Mouse (Mus musculus) G1E (cell line): ENCODE data around the gene Wdsub1. TPM values are rescaled to one million over a fixed set of nuclear protein-coding genes. Genes with fewer than 3 reads are reported as not detected.
A peak's percentile ranks its signal among the peaks of the same experiment; 100 is the strongest.

Experiments used
- ATAC-seq: 2 replicates; pipeline ENCODE4 v1.8.0; 2016; ENCODE audit warnings: mild to moderate bottlenecking; ENCODE audit not compliant: insufficient number of reproducible peaks, poor library complexity, low FRiP score, severe bottlenecking; ENCODE audit errors: extremely low read depth
- DNase-seq: peaks from one replicate; pipeline ENCODE4 v3.0.0; 2012; ENCODE audit warnings: low spot score
- H3K27me3 ChIP-seq: 2 replicates; pipeline ENCODE4 v1.6.1; 2012; ENCODE audit warnings: mild to moderate bottlenecking, low read length, inconsistent platforms; ENCODE audit not compliant: insufficient read depth
- H3K36me3 ChIP-seq: replicated peaks from 2 replicates; pipeline ENCODE3; 2012; ENCODE audit warnings: mild to moderate bottlenecking, inconsistent platforms
- H3K4me1 ChIP-seq: 2 replicates; pipeline ENCODE4 v1.6.1; 2012; ENCODE audit warnings: low read depth, low read length, inconsistent platforms, mixed read lengths; ENCODE audit not compliant: insufficient read depth
- H3K4me3 ChIP-seq: 2 replicates; pipeline ENCODE4 v1.5.1; 2012; ENCODE audit warnings: low read depth, mild to moderate bottlenecking, inconsistent platforms, low read length, moderate library complexity, mixed read lengths
- H3K9me3 ChIP-seq: replicated peaks from 2 replicates; pipeline ENCODE4 v1.6.1; 2012; ENCODE audit warnings: inconsistent platforms
- CTCF ChIP-seq: IDR thresholded peaks from 2 replicates; pipeline ENCODE4 v1.5.1; 2012; ENCODE audit warnings: low read depth, low read length, inconsistent platforms, mixed read lengths
- GATA1 ChIP-seq: IDR thresholded peaks from 2 replicates; pipeline ENCODE4 v1.6.1; 2012; ENCODE audit warnings: borderline replicate concordance, low read length, inconsistent platforms, mixed read lengths
- GATA2 ChIP-seq: IDR thresholded peaks from 2 replicates; pipeline ENCODE4 v1.6.1; 2012; ENCODE audit warnings: low read depth, low read length, inconsistent platforms, borderline replicate concordance
- POLR2AphosphoS5 ChIP-seq: IDR thresholded peaks from 2 replicates; pipeline ENCODE4 v1.6.1; 2012; ENCODE audit warnings: low read depth, low read length, inconsistent platforms; ENCODE audit not compliant: insufficient replicate concordance
- TAL1 ChIP-seq: conservative IDR thresholded peaks from 2 replicates; pipeline ENCODE4 v1.6.1; 2012; ENCODE audit warnings: low read depth, low read length, inconsistent platforms, mixed read lengths
- polyA plus RNA-seq: library from polyadenylated mRNA; stranded (reverse); fragments of >175 nt; gene quantifications from 2 replicates; pipeline ENCODE4 v1.2.3, GENCODE M21; 2012
- total RNA-seq, 2 experiments: library from RNA; stranded (forward) in 1 of 2; stranded (reverse) in 1 of 2; fragments of 200-1000 nt in 1 of 2; fragments of >200 nt in 1 of 2; fragmentation: Nextera tagmentation in 1 of 2; gene quantifications; 2 replicates each; pipeline ENCODE4 v1.2.3; 2014 to 2017

The Wdsub1 gene
- total and polyA plus RNA-seq, 3 experiments: 9.9 to 16.1 (median 13.7) TPM

GRCm38 (mm10) chr2:59843848-59844247, 38.5 kb downstream of the Wdsub1 start:
- Histone ChIP-seq H3K27me3 (peaks cover 20% of the 10 kb centered on the region), H3K4me1 (peaks cover 11% of the 10 kb centered on the region), H3K9me3 (no peaks in the 10 kb centered on the region), H3K4me3 (no peak overlapping the region), H3K36me3 (no peaks in the 10 kb centered on the region)
- no peak for TF ChIP-seq GATA2
- TF ChIP-seq CTCF: no peak
- TF ChIP-seq GATA1: no peak
- no peak for TF ChIP-seq POLR2AphosphoS5
- TF ChIP-seq TAL1: no peak
- DNase-seq (no peak), ATAC-seq (no peak)

DNA sequence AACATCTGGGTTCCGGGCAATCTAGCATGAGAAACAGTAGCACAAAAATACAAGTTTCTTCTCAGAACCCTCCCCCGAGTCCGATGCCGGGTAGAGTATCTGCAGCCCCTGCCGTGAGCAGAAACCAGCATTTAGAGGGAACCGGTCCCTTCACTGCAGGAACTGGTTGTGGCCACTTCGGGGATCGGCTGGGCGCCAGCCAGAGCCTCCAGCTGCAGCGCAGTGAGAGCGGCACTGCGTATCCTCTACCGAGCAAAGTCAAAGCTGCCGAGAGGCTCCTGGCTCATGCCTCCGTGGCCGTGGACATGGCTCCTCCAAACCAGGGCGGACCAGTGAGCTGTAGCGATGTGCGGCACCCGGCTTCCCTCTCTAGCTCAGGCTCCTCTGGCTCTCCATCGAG, 39.2 kb downstream of the Wdsub1 start:
- ATAC-seq: no peak

GRCm38 (mm10) chr2:59842556-59843008, 39.8 kb downstream of the Wdsub1 start:
- H3K36me3 ChIP-seq: no peaks in the 10 kb centered on the region

More for the DNA sequence above, 39.2 kb downstream of the Wdsub1 start:
- TF ChIP-seq TAL1: no peak
- TF ChIP-seq POLR2AphosphoS5: no peak
- TF ChIP-seq GATA2: no peak
- TF ChIP-seq GATA1: no peak
- TF ChIP-seq CTCF: no peak
- peaks cover 20% of the 10 kb centered on the region for H3K27me3 ChIP-seq
- no peaks in the 10 kb centered on the region for H3K36me3 ChIP-seq
- H3K9me3 ChIP-seq: no peaks in the 10 kb centered on the region
- no peak overlapping the region for H3K4me3 ChIP-seq
- peaks cover 11% of the 10 kb centered on the region for H3K4me1 ChIP-seq
- no peak for DNase-seq

GRCm38 (mm10) chr2:59841944-59842343, 40.4 kb downstream of the Wdsub1 start:
- no peaks in the 10 kb centered on the region for H3K36me3 ChIP-seq
- no peak for TF ChIP-seq GATA2
- no peak for TF ChIP-seq POLR2AphosphoS5
- TF ChIP-seq TAL1: no peak
- no peak for TF ChIP-seq GATA1
- no peak for TF ChIP-seq CTCF
- no peaks in the 10 kb centered on the region; the same call in 1 of the 2 replicates for H3K9me3 ChIP-seq
- DNase-seq (no peak), ATAC-seq (no peak)
- peaks cover 11% of the 10 kb centered on the region for H3K4me1 ChIP-seq
- H3K4me3 ChIP-seq: no peak overlapping the region
- H3K27me3 ChIP-seq: peaks cover 23% of the 10 kb centered on the region

More at GRCm38 (mm10) chr2:59842556-59843008, 39.8 kb downstream of the Wdsub1 start:
- ATAC-seq (no peak), DNase-seq (no peak)
- peaks cover 19% of the 10 kb centered on the region for H3K27me3 ChIP-seq
- H3K9me3 ChIP-seq: no peaks in the 10 kb centered on the region; the same call in 1 of the 2 replicates
- no peak overlapping the region for H3K4me3 ChIP-seq
- peaks cover 11% of the 10 kb centered on the region for H3K4me1 ChIP-seq
- TF ChIP-seq POLR2AphosphoS5: no peak
- TF ChIP-seq CTCF: no peak
- TF ChIP-seq TAL1: no peak
- no peak for TF ChIP-seq GATA2
- no peak for TF ChIP-seq GATA1

GRCm38 (mm10) chr2:59841189-59841939, 41.0 kb downstream of the Wdsub1 start:
- Histone ChIP-seq H3K27me3 (peaks cover 26% of the 10 kb centered on the region), H3K4me1 (peaks cover 11% of the 10 kb centered on the region), H3K9me3 (no peaks in the 10 kb centered on the region; the same call in 1 of the 2 replicates), H3K36me3 (no peaks in the 10 kb centered on the region), H3K4me3 (no peak overlapping the region)
- ATAC-seq (peak; percentile 49), DNase-seq (peak; percentile 33)
- no peak for TF ChIP-seq GATA2
- TF ChIP-seq TAL1: no peak
- no peak for TF ChIP-seq POLR2AphosphoS5
- no peak for TF ChIP-seq GATA1
- TF ChIP-seq CTCF: no peak

GRCm38 (mm10) chr2:59840191-59840590, 42.2 kb downstream of the Wdsub1 start:
- TF ChIP-seq POLR2AphosphoS5: no peak
- TF ChIP-seq CTCF: no peak
- no peak for TF ChIP-seq GATA1
- no peak for TF ChIP-seq TAL1
- TF ChIP-seq GATA2: no peak
- H3K9me3 ChIP-seq: no peaks in the 10 kb centered on the region; the same call in 1 of the 2 replicates
- H3K4me3 ChIP-seq: no peak overlapping the region
- no peak for DNase-seq
- H3K36me3 ChIP-seq: no peaks in the 10 kb centered on the region
- ATAC-seq: no peak
- peaks cover 11% of the 10 kb centered on the region for H3K4me1 ChIP-seq
- peaks cover 24% of the 10 kb centered on the region for H3K27me3 ChIP-seq
